Mouse (Mus musculus): ENCODE results near the gene Pmp22. TPM values are rescaled to one million over a fixed set of nuclear protein-coding genes. Genes with fewer than 3 reads are reported as not detected.

The Pmp22 gene
- total RNA-seq (2021): 10 to 100 TPM; 37.4 to 40.8 TPM
- long read RNA-seq, experiment 1, transcript Pmp22-204 (5 exons, 1,822 nt): minor isoform, 5 of 71 reads
- long read RNA-seq, experiment 1, transcript Pmp22-201 (5 exons, 1,800 nt): major isoform, 24 of 71 reads
- long read RNA-seq, experiment 1, partial matches to known transcripts: 0 of 71 reads
- long read RNA-seq, experiment 1, other reads (novel, unspliced or antisense): 41 of 71 reads
- long read RNA-seq, experiment 2, transcript Pmp22-201 (5 exons, 1,800 nt): major isoform, 11 of 51 reads
- long read RNA-seq, experiment 2, partial matches to known transcripts: 0 of 51 reads
- long read RNA-seq, experiment 2, other reads (novel, unspliced or antisense): 37 of 51 reads

GRCm38 (mm10) chr11:63128784-63129183, at the start of gene Pmp22:
Gene Pmp22 (plus strand): TSS chr11:63128982.
- peak; percentile 77 to 84 for DNase-seq

GRCm38 (mm10) chr11:63084536-63084935, 44.2 kb upstream of the Pmp22 start:
- DNase-seq: no peak

GRCm38 (mm10) chr11:63088672-63089071, 40.1 kb upstream of the Pmp22 start:
- DNase-seq: no peak

GRCm38 (mm10) chr11:63090210-63090609, 38.6 kb upstream of the Pmp22 start:
- DNase-seq: peak in 1 of 2 experiments; percentile 6

- DNase-seq: peak; percentile 8 to 11
These were observed 37.8 kb upstream of the Pmp22 start for GRCm38 (mm10) chr11:63090986-63091385.

GRCm38 (mm10) chr11:63092271-63092670, 36.5 kb upstream of the Pmp22 start:
- DNase-seq: no peak

GRCm38 (mm10) chr11:63093601-63094000, 35.2 kb upstream of the Pmp22 start:
- DNase-seq: no peak

- no peak for DNase-seq
These were observed 34.3 kb upstream of the Pmp22 start for GRCm38 (mm10) chr11:63094496-63094895.

GRCm38 (mm10) chr11:63098016-63098415, 30.8 kb upstream of the Pmp22 start:
- no peak for DNase-seq

- no peak for DNase-seq
These were observed 29.4 kb upstream of the Pmp22 start for GRCm38 (mm10) chr11:63099390-63099789.

- DNase-seq: no peak
These were observed 25.5 kb upstream of the Pmp22 start for GRCm38 (mm10) chr11:63103256-63103655.

- no peak for DNase-seq
These were observed 24.8 kb upstream of the Pmp22 start for GRCm38 (mm10) chr11:63104026-63104425.

- no peak for DNase-seq
These were observed 19.5 kb upstream of the Pmp22 start for GRCm38 (mm10) chr11:63109230-63109775.

- DNase-seq: no peak
These were observed 18.5 kb upstream of the Pmp22 start for GRCm38 (mm10) chr11:63110329-63110728.

GRCm38 (mm10) chr11:63114807-63115641, 13.8 kb upstream of the Pmp22 start:
- peak; percentile 71 to 87 for DNase-seq

GRCm38 (mm10) chr11:63116652-63117051, 12.1 kb upstream of the Pmp22 start:
- DNase-seq: no peak

- DNase-seq: no peak
These were observed 11.5 kb upstream of the Pmp22 start for GRCm38 (mm10) chr11:63117266-63117665.

GRCm38 (mm10) chr11:63119791-63120190, 9.0 kb upstream of the Pmp22 start:
- peak in 1 of 2 experiments; percentile 54 for DNase-seq

- DNase-seq: no peak
These were observed 6.5 kb upstream of the Pmp22 start for GRCm38 (mm10) chr11:63122249-63122648.

GRCm38 (mm10) chr11:63122776-63123350, 5.9 kb upstream of the Pmp22 start:
- DNase-seq: no peak

GRCm38 (mm10) chr11:63124316-63124715, 4.5 kb upstream of the Pmp22 start:
- DNase-seq: no peak

GRCm38 (mm10) chr11:63125832-63126456, 2.8 kb upstream of the Pmp22 start:
- peak; percentile 66 to 78 for DNase-seq
